Mouse (Mus musculus) heart, embryonic 12.5 days (tissue): Measurements from ENCODE around the gene Trim47. TPM values are rescaled to one million over a fixed set of nuclear protein-coding genes. Genes with fewer than 3 reads are reported as not detected.

Experiments used
- ATAC-seq: fragments of 200-750 bp; cut with Nextera tagmentation; 2 replicates; pipeline ENCODE4 v1.8.0; 2017; ENCODE audit warnings: moderate TSS enrichment, moderate library complexity; ENCODE audit not compliant: insufficient number of reproducible peaks, low FRiP score
- H3K27ac ChIP-seq: fragments of 300-500 bp; sonication (generic); 2 replicates; pipeline ENCODE4 v1.5.1; 2016; ENCODE audit warnings: mild to moderate bottlenecking, moderate library complexity; ENCODE audit not compliant: poor library complexity, severe bottlenecking
- H3K27me3 ChIP-seq: fragments of 300-500 bp; sonication (generic); replicated peaks from 2 replicates; pipeline ENCODE4 v1.6.1; 2016; ENCODE audit warnings: mild to moderate bottlenecking, moderate library complexity
- H3K36me3 ChIP-seq: fragments of 300-500 bp; sonication (generic); 2 replicates; pipeline ENCODE4 v1.6.1; 2016; ENCODE audit warnings: mild to moderate bottlenecking, moderate library complexity
- H3K4me1 ChIP-seq: fragments of 300-500 bp; sonication (generic); replicated peaks from 2 replicates; pipeline ENCODE4 v1.6.1; 2016; ENCODE audit warnings: mild to moderate bottlenecking
- H3K4me2 ChIP-seq: fragments of 300-500 bp; sonication (generic); 2 replicates; pipeline ENCODE4 v1.6.1; 2016; ENCODE audit warnings: mild to moderate bottlenecking, moderate library complexity
- H3K4me3 ChIP-seq: fragments of 300-500 bp; sonication (generic); 2 replicates; pipeline ENCODE4 v1.5.1; 2016; ENCODE audit warnings: mild to moderate bottlenecking
- H3K9ac ChIP-seq: fragments of 300-500 bp; sonication (generic); 2 replicates; pipeline ENCODE4 v1.6.1; 2016; ENCODE audit warnings: mild to moderate bottlenecking, moderate library complexity
- H3K9me3 ChIP-seq: fragments of 300-500 bp; sonication (generic); replicated peaks from 2 replicates; pipeline ENCODE4 v1.6.1; 2016; ENCODE audit warnings: mild to moderate bottlenecking, moderate library complexity
- WGBS: fragments of 180-500 bp; shearing (Covaris S2); methylation state at CpG from one replicate; pipeline ENCODE4 v1.1.7; 2016; 5-methylcytosine and 5-hydroxymethylcytosine counted together
- polyA plus RNA-seq: library from polyadenylated mRNA; unstranded; fragments of >200 nt; fragmentation: Nextera tagmentation; extraction: Ambion mirVana; gene quantifications from 2 replicates; pipeline ENCODE4 v1.2.1, GENCODE M21; 2016

Gene Trim47
- polyA plus RNA-seq, 1 experiment from 2014 or later, result 54.8 TPM

GRCm38 (mm10) chr11:116134171-116134570, 7.2 kb upstream of the Trim47 start:
- peaks cover 44% of the 10 kb centered on the region for H3K36me3 ChIP-seq

GRCm38 (mm10) chr11:116133497-116133896, 6.5 kb upstream of the Trim47 start:
- no peak overlapping the region for H3K4me2 ChIP-seq
- no peaks in the 10 kb centered on the region for H3K27me3 ChIP-seq
- peaks cover 44% of the 10 kb centered on the region for H3K36me3 ChIP-seq
- H3K9ac ChIP-seq, result no peak overlapping the region
- H3K27ac ChIP-seq, result no peak overlapping the region
- H3K9me3 ChIP-seq, result no peaks in the 10 kb centered on the region
- no peak for ATAC-seq
- 76% methylated on average over 5 of the region's 5 CpGs for WGBS
- peaks cover 26% of the 10 kb centered on the region for H3K4me1 ChIP-seq
- no peak overlapping the region for H3K4me3 ChIP-seq

More at GRCm38 (mm10) chr11:116134171-116134570, 7.2 kb upstream of the Trim47 start:
- Histone ChIP-seq H3K9me3 (no peaks in the 10 kb centered on the region), H3K4me3 (no peak overlapping the region), H3K27me3 (no peaks in the 10 kb centered on the region), H3K9ac (no peak overlapping the region), H3K27ac (no peak overlapping the region), H3K4me2 (no peak overlapping the region), H3K4me1 (peaks cover 26% of the 10 kb centered on the region)
- ATAC-seq, result no peak
- WGBS, result 84% methylated on average over 10 of the region's 10 CpGs

GRCm38 (mm10) chr11:116132366-116133333, 5.6 kb upstream of the Trim47 start:
- 83% methylated on average over 16 of the region's 16 CpGs for WGBS
- no peak overlapping the region for H3K9ac ChIP-seq
- H3K4me3 ChIP-seq, result no peak overlapping the region
- H3K4me1 ChIP-seq, result peaks cover 27% of the 10 kb centered on the region
- no peak overlapping the region for H3K4me2 ChIP-seq
- H3K36me3 ChIP-seq, result peaks cover 44% of the 10 kb centered on the region
- no peaks in the 10 kb centered on the region for H3K27me3 ChIP-seq
- H3K9me3 ChIP-seq, result no peaks in the 10 kb centered on the region
- no peak for ATAC-seq
- no peak overlapping the region for H3K27ac ChIP-seq

- Histone ChIP-seq H3K4me3 (peak overlapping the region; percentile 66), H3K27ac (peak overlapping the region; percentile 92), H3K4me2 (peak overlapping the region; percentile 69), H3K4me1 (peaks cover 35% of the 10 kb centered on the region), H3K27me3 (no peaks in the 10 kb centered on the region), H3K9ac (peak overlapping the region; percentile 86), H3K9me3 (no peaks in the 10 kb centered on the region), H3K36me3 (peaks cover 49% of the 10 kb centered on the region)
- WGBS, result 82% methylated on average over 15 of the region's 15 CpGs
- ATAC-seq, result no peak
Observed at GRCm38 (mm10) chr11:116131349-116132170, 4.5 kb upstream of the Trim47 start.

- H3K4me2 ChIP-seq, result peak within 1 kb of the TSS; percentile 69
- no peaks in the 10 kb centered on the region for H3K27me3 ChIP-seq
- peaks cover 49% of the 10 kb centered on the region for H3K36me3 ChIP-seq
- peaks cover under 1% of the 10 kb centered on the region; the same call in 1 of the 2 replicates for H3K9me3 ChIP-seq
- H3K4me3 ChIP-seq, result peak within 1 kb of the TSS; percentile 66
- peak; percentile 86 for ATAC-seq
- under 1% methylated on average over 69 of the region's 69 CpGs for whole genome bisulfite sequencing
- peak within 1 kb of the TSS; percentile 86 for H3K9ac ChIP-seq
- peaks cover 35% of the 10 kb centered on the region for H3K4me1 ChIP-seq
- peak within 1 kb of the TSS; percentile 92 for H3K27ac ChIP-seq
Observed at GRCm38 (mm10) chr11:116130488-116131205, 3.6 kb upstream of the Trim47 start, which contains the start of gene Trim65. Gene Trim65 (minus strand): TSS chr11:116131128.

- Histone ChIP-seq H3K4me1 (peaks cover 35% of the 10 kb centered on the region), H3K27ac (peak overlapping the region; percentile 92), H3K27me3 (no peaks in the 10 kb centered on the region), H3K9me3 (peaks cover 4% of the 10 kb centered on the region; the same call in 1 of the 2 replicates), H3K4me2 (peak overlapping the region; percentile 69), H3K9ac (peak overlapping the region; percentile 86), H3K36me3 (peaks cover 50% of the 10 kb centered on the region), H3K4me3 (peak overlapping the region; percentile 66)
- ATAC-seq, result peak; percentile 24; the same call in 1 of the 2 replicates
- WGBS, result 44% methylated on average over 8 of the region's 8 CpGs
Observed at GRCm38 (mm10) chr11:116129993-116130487, 3.0 kb upstream of the Trim47 start.

- ATAC-seq, result no peak
- H3K36me3 ChIP-seq, result peaks cover 43% of the 10 kb centered on the region
- H3K4me2 ChIP-seq, result peak overlapping the region; percentile 69
- H3K27ac ChIP-seq, result 0 out of 2 replicates have a peak overlapping the region, but pooled peaks have one; percentile 37
- H3K9me3 ChIP-seq, result peaks cover 4% of the 10 kb centered on the region; the same call in 1 of the 2 replicates
- no peak overlapping the region for H3K4me3 ChIP-seq
- no peaks in the 10 kb centered on the region for H3K27me3 ChIP-seq
- 76% methylated on average over 9 of the region's 9 CpGs for WGBS
- H3K9ac ChIP-seq, result peak overlapping the region; percentile 86; the same call in 1 of the 2 replicates
- peaks cover 35% of the 10 kb centered on the region for H3K4me1 ChIP-seq
Observed at GRCm38 (mm10) chr11:116129091-116129790, 2.2 kb upstream of the Trim47 start.

GRCm38 (mm10) chr11:116127986-116128385, 976 bp upstream of the Trim47 start:
- H3K4me1 ChIP-seq, result peaks cover 35% of the 10 kb centered on the region
- no peak for ATAC-seq
- H3K4me2 ChIP-seq, result 0 out of 2 replicates have a peak overlapping the region, but pooled peaks have one; percentile 51
- H3K9ac ChIP-seq, result peak overlapping the region; percentile 49
- no peaks in the 10 kb centered on the region for H3K27me3 ChIP-seq
- H3K9me3 ChIP-seq, result peaks cover 4% of the 10 kb centered on the region; the same call in 1 of the 2 replicates
- no peak overlapping the region for H3K27ac ChIP-seq
- peaks cover 46% of the 10 kb centered on the region for H3K36me3 ChIP-seq
- H3K4me3 ChIP-seq, result no peak overlapping the region
- WGBS, result 78% methylated on average over 9 of the region's 9 CpGs

GRCm38 (mm10) chr11:116126261-116126660, 749 bp downstream of the Trim47 start:
- 91% methylated on average over 15 of the region's 15 CpGs for WGBS
- Histone ChIP-seq H3K4me1 (peaks cover 28% of the 10 kb centered on the region), H3K9me3 (peaks cover 4% of the 10 kb centered on the region; the same call in 1 of the 2 replicates), H3K4me2 (no peak overlapping the region), H3K36me3 (peaks cover 46% of the 10 kb centered on the region), H3K4me3 (no peak overlapping the region), H3K27me3 (no peaks in the 10 kb centered on the region), H3K9ac (no peak overlapping the region), H3K27ac (no peak overlapping the region)
- no peak for ATAC-seq
